Mouse (Mus musculus) liver, embryonic 14.5 days (tissue): ENCODE data around the gene Carm1.

Experiments used
- CTCF ChIP-seq: IDR thresholded peaks from 2 replicates; pipeline ENCODE4 v1.5.1; 2016; ENCODE audit warnings: antibody characterized with exemption, low read depth, control low read depth
- EP300 ChIP-seq: IDR thresholded peaks from 2 replicates; pipeline ENCODE4 v1.6.1; 2016; ENCODE audit warnings: antibody characterized with exemption, low read depth

DNA sequence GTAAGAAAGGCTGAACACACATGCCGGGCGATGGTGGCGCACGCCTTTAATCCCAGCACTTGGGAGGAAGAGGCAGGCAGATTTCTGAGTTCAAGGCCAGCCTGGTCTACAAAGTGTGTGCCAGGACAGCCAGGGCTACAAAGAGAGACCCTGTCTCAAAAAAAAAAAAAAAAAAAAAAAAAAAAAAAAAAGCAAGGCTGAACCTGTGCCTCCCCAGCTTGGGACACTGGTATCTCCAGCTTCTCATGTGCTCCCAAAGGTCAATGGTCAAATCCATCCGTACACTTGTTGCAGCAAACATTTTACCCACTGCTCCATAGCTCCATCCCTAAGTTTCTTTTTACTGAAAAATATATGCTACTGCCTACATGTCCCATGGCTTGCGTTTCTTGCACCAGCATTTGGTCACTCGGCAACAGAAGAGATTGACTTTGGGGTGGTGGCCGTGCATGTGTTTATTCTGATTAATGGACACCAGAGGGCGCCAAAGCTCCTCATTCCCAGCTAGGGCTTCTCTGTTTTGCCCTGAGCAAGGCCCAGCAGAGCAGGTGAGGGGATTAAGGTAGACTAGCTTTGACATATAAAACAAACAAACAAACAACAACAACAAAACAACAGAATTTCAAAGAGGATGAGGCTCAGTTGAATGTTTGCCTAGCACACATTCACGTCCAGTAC is 55.2 kb downstream of the Carm1 start:
- TF ChIP-seq EP300 (no peak), CTCF (peak; percentile 94)
